Mouse (Mus musculus): Measurements from ENCODE around the gene Glt28d2. TPM values are rescaled to one million over a fixed set of nuclear protein-coding genes. Genes with fewer than 3 reads are reported as not detected.

Gene Glt28d2
- polyA plus RNA-seq, 1 experiment from 2014 or later, result 0.14 TPM

DNA sequence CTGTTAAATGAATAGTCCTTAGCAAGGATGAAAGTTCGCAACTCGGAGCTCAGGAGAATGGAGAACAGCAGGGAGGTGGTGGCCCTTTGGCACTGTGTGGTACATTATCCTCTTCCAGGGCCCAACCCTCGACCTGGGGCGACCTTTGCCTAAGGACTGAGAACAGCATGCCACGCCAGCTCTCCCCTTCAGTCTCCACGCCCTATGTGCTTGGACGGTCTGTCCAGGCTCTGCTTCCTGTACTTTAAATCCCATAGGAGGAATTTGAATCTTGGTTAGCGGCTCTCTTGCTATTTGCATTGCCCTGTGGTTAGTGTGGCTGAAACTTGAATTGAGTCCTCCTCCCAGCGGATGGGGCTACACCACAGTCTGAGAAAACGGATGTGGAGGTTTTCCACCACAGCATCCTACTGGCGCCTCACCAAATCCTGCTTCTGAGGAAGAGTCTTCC is 930 bp upstream of the Glt28d2 start:
- Histone ChIP-seq H3K4me1 (replicated peaks; ENCODE audit: control insufficient read depth, insufficient read depth, low read length) (0 out of 2 replicates have a peak, but pooled peaks cover 2% of the 10 kb centered on the region), H3K9me3 (ENCODE audit: control insufficient read depth, low read length) (no peaks in the 10 kb centered on the region), H3K27ac (ENCODE audit: low read depth, low read length) (no peak overlapping the region), H3K27me3 (ENCODE audit: control insufficient read depth, insufficient read depth, low read length) (peaks cover 4% of the 10 kb centered on the region), H3K9ac (ENCODE audit: low read depth, low read length) (no peak overlapping the region), H3K4me2 (replicated peaks; ENCODE audit: low read depth, low read length) (peak overlapping the region; percentile 95; the same call in 1 of the 2 replicates), H3K4me3 (ENCODE audit: low read depth, low read length) (peak overlapping the region; percentile 50), H3K36me3 (ENCODE audit: control insufficient read depth, insufficient read depth, low read length) (no peaks in the 10 kb centered on the region)
- ATAC-seq (ENCODE audit: low FRiP score), result no peak
- 8% methylated on average over 11 of the region's 11 CpGs for WGBS
- peak; percentile 30 for DNase-seq (ENCODE audit: low spot score)

DNA sequence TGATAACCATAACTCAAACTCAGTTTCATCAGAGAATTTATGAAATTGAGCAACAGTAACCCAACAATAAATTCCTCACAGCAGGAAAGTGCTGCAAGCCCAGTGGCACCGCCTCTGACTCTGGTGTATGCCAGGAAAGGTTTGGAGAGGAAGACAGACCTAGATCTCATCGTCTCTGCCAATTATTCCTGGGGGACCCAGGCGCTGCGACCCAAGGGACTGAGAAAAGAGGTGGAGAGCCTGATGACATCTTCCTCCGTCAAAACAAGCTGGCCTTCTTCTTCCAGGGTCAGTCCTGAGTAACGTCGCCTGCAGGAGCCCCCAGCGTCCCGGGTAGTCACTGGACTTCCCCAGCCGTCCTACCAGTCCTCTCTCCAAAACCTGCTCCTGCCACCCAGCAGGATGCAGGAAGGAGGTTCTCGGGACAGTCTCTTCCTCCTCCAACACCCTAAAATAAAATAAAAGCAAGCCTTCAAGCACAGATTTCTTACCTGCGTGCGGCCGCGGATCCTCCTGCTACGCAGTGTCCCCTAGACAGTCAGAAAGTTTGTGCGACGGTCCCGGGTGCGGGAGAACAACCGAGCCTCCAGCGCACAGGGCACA is 579 bp downstream of the Glt28d2 start:
- Histone ChIP-seq H3K27me3 (ENCODE audit: control insufficient read depth, insufficient read depth, low read length) (peaks cover 4% of the 10 kb centered on the region), H3K4me3 (ENCODE audit: low read depth, low read length) (peak overlapping the region; percentile 50), H3K9me3 (ENCODE audit: control insufficient read depth, low read length) (no peaks in the 10 kb centered on the region), H3K4me1 (replicated peaks; ENCODE audit: control insufficient read depth, insufficient read depth, low read length) (0 out of 2 replicates have a peak, but pooled peaks cover 2% of the 10 kb centered on the region), H3K36me3 (ENCODE audit: control insufficient read depth, insufficient read depth, low read length) (no peaks in the 10 kb centered on the region), H3K4me2 (replicated peaks; ENCODE audit: low read depth, low read length) (peak overlapping the region; percentile 95), H3K27ac (ENCODE audit: low read depth, low read length) (no peak overlapping the region), H3K9ac (ENCODE audit: low read depth, low read length) (peak overlapping the region; percentile 44; the same call in 1 of the 2 replicates)
- ATAC-seq (ENCODE audit: low FRiP score) (peak; percentile 36; the same call in 1 of the 2 replicates), DNase-seq (ENCODE audit: low spot score) (no peak)
- 2% methylated on average over 22 of the region's 22 CpGs for WGBS

DNA sequence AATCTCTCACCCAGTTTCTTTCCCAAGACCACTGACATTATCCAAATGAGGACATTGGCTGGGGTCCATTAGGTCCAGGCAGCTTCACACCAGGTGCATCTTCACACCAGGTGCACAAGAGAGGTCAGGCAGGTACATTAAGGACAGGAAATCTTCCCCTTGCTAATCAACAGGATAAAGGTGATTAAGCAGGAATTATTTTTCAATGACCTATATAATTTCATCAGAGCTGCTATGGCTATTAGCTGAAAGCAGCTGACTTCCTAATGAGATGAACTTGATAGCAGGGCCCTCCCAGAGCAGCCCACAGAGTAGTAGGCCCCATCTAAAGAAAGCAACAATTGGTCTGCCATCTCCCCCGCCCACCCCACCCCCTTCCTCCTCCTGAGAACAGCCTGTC is 1.4 kb downstream of the Glt28d2 start:
- Histone ChIP-seq H3K9me3 (ENCODE audit: control insufficient read depth, low read length) (no peaks in the 10 kb centered on the region), H3K27ac (ENCODE audit: low read depth, low read length) (no peak overlapping the region), H3K36me3 (ENCODE audit: control insufficient read depth, insufficient read depth, low read length) (no peaks in the 10 kb centered on the region), H3K9ac (ENCODE audit: low read depth, low read length) (no peak overlapping the region), H3K4me3 (ENCODE audit: low read depth, low read length) (no peak overlapping the region), H3K4me2 (replicated peaks; ENCODE audit: low read depth, low read length) (no peak overlapping the region), H3K4me1 (replicated peaks; ENCODE audit: control insufficient read depth, insufficient read depth, low read length) (0 out of 2 replicates have a peak, but pooled peaks cover 2% of the 10 kb centered on the region), H3K27me3 (ENCODE audit: control insufficient read depth, insufficient read depth, low read length) (peaks cover 4% of the 10 kb centered on the region)
- ATAC-seq (ENCODE audit: low FRiP score) (no peak), DNase-seq (ENCODE audit: low spot score) (no peak)
- WGBS, result 60% methylated on average over 1 of the region's 1 CpGs

DNA sequence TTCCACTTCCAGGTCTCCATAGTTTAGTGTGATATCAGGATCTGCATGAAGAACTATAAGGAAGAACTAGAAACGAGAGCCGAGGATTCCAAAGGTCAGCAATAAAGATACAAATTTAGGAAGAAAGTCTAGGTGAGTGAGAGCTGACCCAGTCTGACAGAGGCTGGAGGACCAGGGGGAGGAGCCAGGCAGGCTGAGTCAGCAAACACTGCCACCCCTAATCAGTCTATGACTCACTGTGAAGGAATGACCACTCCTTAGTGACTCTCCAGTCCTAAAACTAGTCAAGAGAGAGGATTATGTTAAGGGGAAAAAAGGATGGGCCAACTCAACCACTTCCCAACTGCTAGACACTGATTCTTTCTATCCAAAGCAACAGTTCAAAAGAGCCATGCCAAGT is 6.6 kb downstream of the Glt28d2 start:
- no peaks in the 10 kb centered on the region for H3K36me3 ChIP-seq (ENCODE audit: control insufficient read depth, insufficient read depth, low read length)
- WGBS, result 94% methylated on average over 2 of the region's 2 CpGs
- H3K9ac ChIP-seq (ENCODE audit: low read depth, low read length), result no peak overlapping the region
- no peaks in the 10 kb centered on the region for H3K27me3 ChIP-seq (ENCODE audit: control insufficient read depth, insufficient read depth, low read length)
- no peak for DNase-seq (ENCODE audit: low spot score)
- H3K27ac ChIP-seq (ENCODE audit: low read depth, low read length), result no peak overlapping the region
- H3K4me2 ChIP-seq (replicated peaks; ENCODE audit: low read depth, low read length), result no peak overlapping the region
- ATAC-seq (ENCODE audit: low FRiP score), result no peak
- H3K4me1 ChIP-seq (replicated peaks; ENCODE audit: control insufficient read depth, insufficient read depth, low read length), result no peaks in the 10 kb centered on the region
- H3K9me3 ChIP-seq (ENCODE audit: control insufficient read depth, low read length), result no peaks in the 10 kb centered on the region
- H3K4me3 ChIP-seq (ENCODE audit: low read depth, low read length), result no peak overlapping the region

DNA sequence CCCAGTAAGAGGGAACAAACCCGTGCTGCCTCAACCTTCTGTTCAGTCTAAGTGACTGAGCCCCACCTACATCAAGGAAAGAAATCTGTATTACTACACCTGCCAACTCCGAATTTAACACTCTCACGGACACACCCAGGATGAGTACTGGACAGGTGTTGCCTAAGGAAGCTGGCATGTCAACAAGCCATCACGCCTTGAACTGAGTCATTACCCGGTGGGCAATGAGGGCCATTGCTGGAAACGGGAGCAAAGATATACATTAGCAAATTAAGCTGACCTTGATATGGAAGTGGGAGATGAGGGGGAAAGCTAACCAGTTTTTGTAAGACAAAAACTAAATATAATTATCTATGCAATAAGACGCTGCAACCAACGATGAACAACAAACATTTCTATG is 7.2 kb downstream of the Glt28d2 start:
- DNase-seq (ENCODE audit: low spot score) (no peak), ATAC-seq (ENCODE audit: low FRiP score) (no peak)
- Histone ChIP-seq H3K9ac (ENCODE audit: low read depth, low read length) (no peak overlapping the region), H3K4me2 (replicated peaks; ENCODE audit: low read depth, low read length) (no peak overlapping the region), H3K9me3 (ENCODE audit: control insufficient read depth, low read length) (no peaks in the 10 kb centered on the region), H3K4me1 (replicated peaks; ENCODE audit: control insufficient read depth, insufficient read depth, low read length) (no peaks in the 10 kb centered on the region), H3K27ac (ENCODE audit: low read depth, low read length) (no peak overlapping the region), H3K27me3 (ENCODE audit: control insufficient read depth, insufficient read depth, low read length) (no peaks in the 10 kb centered on the region), H3K4me3 (ENCODE audit: low read depth, low read length) (no peak overlapping the region), H3K36me3 (ENCODE audit: control insufficient read depth, insufficient read depth, low read length) (no peaks in the 10 kb centered on the region)
- 90% methylated on average over 8 of the region's 8 CpGs for WGBS

DNA sequence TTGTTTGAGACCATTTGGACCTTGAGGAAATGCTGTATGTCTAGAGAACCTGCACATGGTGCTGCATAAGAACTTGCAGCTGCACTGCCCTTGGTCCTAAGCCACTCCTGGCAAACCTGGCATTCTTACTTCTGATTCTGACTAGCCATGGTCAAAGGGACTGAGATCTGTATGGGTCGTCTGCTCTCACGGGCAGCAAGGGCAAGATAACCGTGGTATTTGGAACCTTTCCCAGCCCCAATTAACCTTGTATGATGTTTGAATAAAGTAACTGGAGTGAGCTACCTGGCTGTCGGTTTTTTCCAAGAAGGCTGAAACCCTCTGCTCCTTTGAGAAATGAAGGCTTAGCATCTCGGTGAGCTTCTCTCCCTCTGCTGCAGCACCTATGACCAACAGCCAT is 8.4 kb downstream of the Glt28d2 start:
- Histone ChIP-seq H3K4me1 (replicated peaks; ENCODE audit: control insufficient read depth, insufficient read depth, low read length) (no peaks in the 10 kb centered on the region), H3K36me3 (ENCODE audit: control insufficient read depth, insufficient read depth, low read length) (no peaks in the 10 kb centered on the region), H3K27ac (ENCODE audit: low read depth, low read length) (no peak overlapping the region), H3K4me2 (replicated peaks; ENCODE audit: low read depth, low read length) (no peak overlapping the region), H3K4me3 (ENCODE audit: low read depth, low read length) (no peak overlapping the region), H3K27me3 (ENCODE audit: control insufficient read depth, insufficient read depth, low read length) (no peaks in the 10 kb centered on the region), H3K9me3 (ENCODE audit: control insufficient read depth, low read length) (no peaks in the 10 kb centered on the region), H3K9ac (ENCODE audit: low read depth, low read length) (no peak overlapping the region)
- DNase-seq (ENCODE audit: low spot score), result no peak
- WGBS, result 89% methylated on average over 5 of the region's 5 CpGs
- ATAC-seq (ENCODE audit: low FRiP score), result no peak

DNA sequence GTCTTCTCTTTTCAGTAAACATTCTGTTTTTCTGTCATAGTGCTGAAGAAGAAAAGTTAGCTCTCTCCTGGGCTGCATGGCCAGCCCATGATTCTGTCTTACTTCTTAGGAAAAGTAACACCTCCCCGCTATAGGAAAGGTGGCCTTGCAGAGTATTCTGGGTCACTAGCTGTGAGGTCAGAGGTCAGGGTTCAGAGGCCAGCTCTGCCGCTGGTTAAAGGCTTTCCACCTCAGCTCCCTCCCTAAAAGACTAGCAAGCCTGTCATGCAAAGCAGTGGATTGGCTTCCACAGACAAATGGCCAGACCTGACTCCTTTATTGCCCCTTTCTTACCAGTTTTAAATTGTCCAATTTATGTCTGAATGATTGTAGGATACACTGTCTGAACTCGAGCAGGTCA is 23.3 kb downstream of the Glt28d2 start:
- 13% methylated on average over 3 of the region's 3 CpGs for WGBS
- ATAC-seq (ENCODE audit: low FRiP score) (no peak), DNase-seq (ENCODE audit: low spot score) (no peak)
- Histone ChIP-seq H3K27me3 (ENCODE audit: control insufficient read depth, insufficient read depth, low read length) (no peaks in the 10 kb centered on the region), H3K36me3 (ENCODE audit: control insufficient read depth, insufficient read depth, low read length) (no peaks in the 10 kb centered on the region), H3K9me3 (ENCODE audit: control insufficient read depth, low read length) (no peaks in the 10 kb centered on the region), H3K4me1 (replicated peaks; ENCODE audit: control insufficient read depth, insufficient read depth, low read length) (no peaks in the 10 kb centered on the region), H3K27ac (ENCODE audit: low read depth, low read length) (no peak overlapping the region), H3K4me3 (ENCODE audit: low read depth, low read length) (no peak overlapping the region), H3K4me2 (replicated peaks; ENCODE audit: low read depth, low read length) (no peak overlapping the region), H3K9ac (ENCODE audit: low read depth, low read length) (no peak overlapping the region)

DNA sequence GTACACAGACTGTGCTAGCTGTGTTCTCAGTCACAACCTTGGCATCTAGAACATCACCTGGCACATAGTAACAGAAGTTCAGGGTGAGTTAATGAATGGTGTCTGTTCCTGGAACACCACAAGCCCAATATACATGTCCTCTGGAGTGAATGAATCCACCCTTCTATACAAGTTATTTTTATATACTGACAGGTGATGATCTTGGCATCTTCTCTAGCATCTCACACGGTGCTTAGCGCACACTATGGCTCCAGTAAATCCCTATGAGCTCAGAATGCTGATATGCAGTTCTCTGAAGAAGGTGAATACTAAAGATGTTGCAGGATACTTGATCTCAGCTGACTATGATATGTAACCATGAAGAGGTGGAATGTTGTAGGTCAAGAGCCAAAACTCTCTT is 24.4 kb downstream of the Glt28d2 start:
- WGBS, result 92% methylated on average over 2 of the region's 2 CpGs
- no peak overlapping the region for H3K9ac ChIP-seq (ENCODE audit: low read depth, low read length)
- no peak overlapping the region for H3K4me2 ChIP-seq (replicated peaks; ENCODE audit: low read depth, low read length)
- DNase-seq (ENCODE audit: low spot score) (no peak), ATAC-seq (ENCODE audit: low FRiP score) (no peak)
- no peaks in the 10 kb centered on the region for H3K4me1 ChIP-seq (replicated peaks; ENCODE audit: control insufficient read depth, insufficient read depth, low read length)
- no peaks in the 10 kb centered on the region for H3K9me3 ChIP-seq (ENCODE audit: control insufficient read depth, low read length)
- H3K27ac ChIP-seq (ENCODE audit: low read depth, low read length), result no peak overlapping the region
- H3K4me3 ChIP-seq (ENCODE audit: low read depth, low read length), result no peak overlapping the region
- H3K27me3 ChIP-seq (ENCODE audit: control insufficient read depth, insufficient read depth, low read length), result no peaks in the 10 kb centered on the region
- no peaks in the 10 kb centered on the region for H3K36me3 ChIP-seq (ENCODE audit: control insufficient read depth, insufficient read depth, low read length)

DNA sequence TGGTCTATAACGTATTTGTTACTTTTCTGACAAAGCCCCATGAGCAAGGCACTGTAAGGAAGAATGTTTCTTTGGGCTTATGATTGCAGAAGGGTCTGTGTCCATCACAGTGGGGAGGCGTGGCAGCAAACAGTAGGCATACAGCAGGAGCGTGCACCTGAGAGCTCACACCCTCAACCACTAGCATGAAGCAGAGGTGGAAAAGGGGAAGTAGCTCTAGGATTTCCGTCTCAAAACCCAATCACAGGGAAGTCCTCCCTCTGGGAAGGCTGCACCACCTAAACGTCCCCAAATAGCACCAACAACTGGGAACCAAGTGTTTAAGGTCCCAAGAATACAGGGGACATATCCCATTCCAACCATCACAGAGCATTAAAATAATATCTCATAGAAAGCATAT is 26.3 kb downstream of the Glt28d2 start:
- WGBS, result 83% methylated on average over 5 of the region's 5 CpGs
- Histone ChIP-seq H3K4me3 (ENCODE audit: low read depth, low read length) (no peak overlapping the region), H3K9me3 (ENCODE audit: control insufficient read depth, low read length) (no peaks in the 10 kb centered on the region), H3K36me3 (ENCODE audit: control insufficient read depth, insufficient read depth, low read length) (no peaks in the 10 kb centered on the region), H3K4me2 (replicated peaks; ENCODE audit: low read depth, low read length) (no peak overlapping the region), H3K27ac (ENCODE audit: low read depth, low read length) (no peak overlapping the region), H3K9ac (ENCODE audit: low read depth, low read length) (no peak overlapping the region), H3K27me3 (ENCODE audit: control insufficient read depth, insufficient read depth, low read length) (no peaks in the 10 kb centered on the region), H3K4me1 (replicated peaks; ENCODE audit: control insufficient read depth, insufficient read depth, low read length) (no peaks in the 10 kb centered on the region)
- ATAC-seq (ENCODE audit: low FRiP score), result no peak
- no peak for DNase-seq (ENCODE audit: low spot score)
